Mouse (Mus musculus): Measurements from ENCODE around the gene Prss38. TPM values are rescaled to one million over a fixed set of nuclear protein-coding genes. Genes with fewer than 3 reads are reported as not detected.

Gene Prss38
- total RNA-seq, 2 experiments from 2014 or later: not detected

DNA sequence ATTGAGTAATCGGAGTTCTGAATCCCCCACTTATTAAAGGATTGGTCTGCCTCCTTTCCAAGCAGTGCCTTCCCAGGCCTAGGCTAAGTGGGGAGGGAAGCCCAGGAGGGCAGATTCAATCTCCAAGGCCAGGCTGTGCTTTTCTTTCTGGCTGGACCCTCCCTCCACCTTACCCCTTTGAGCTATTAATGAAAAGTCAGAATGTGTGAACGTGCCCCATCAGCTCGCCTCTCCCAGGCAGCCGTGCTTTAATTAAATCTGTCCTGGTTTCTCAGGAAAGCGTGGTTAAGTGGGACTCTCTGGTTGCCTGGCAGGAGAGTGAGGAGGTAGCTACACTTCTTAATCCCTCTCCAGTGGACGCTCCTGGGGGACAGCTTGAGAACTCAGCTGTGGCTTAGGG lies 45.8 kb downstream of the Prss38 start:
- no peak for ATAC-seq (ENCODE audit: poor library complexity, severe bottlenecking)

DNA sequence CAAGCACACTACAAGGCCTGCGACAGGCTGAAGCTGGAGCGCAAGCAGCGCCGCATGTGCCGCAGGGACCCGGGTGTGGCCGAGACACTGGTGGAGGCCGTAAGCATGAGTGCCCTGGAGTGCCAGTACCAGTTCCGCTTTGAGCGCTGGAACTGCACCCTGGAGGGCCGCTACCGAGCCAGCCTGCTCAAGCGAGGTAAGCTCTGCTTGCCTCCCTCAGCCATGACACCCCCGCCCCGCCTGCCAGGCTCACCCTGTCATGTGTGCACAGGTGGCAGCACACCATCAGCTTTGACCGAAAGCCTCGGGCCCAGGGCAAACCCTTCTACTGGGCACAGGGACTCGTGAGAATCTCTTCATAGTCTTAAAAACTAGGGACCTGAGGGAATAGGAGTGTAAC lies 47.8 kb downstream of the Prss38 start:
- ATAC-seq (ENCODE audit: poor library complexity, severe bottlenecking): no peak

DNA sequence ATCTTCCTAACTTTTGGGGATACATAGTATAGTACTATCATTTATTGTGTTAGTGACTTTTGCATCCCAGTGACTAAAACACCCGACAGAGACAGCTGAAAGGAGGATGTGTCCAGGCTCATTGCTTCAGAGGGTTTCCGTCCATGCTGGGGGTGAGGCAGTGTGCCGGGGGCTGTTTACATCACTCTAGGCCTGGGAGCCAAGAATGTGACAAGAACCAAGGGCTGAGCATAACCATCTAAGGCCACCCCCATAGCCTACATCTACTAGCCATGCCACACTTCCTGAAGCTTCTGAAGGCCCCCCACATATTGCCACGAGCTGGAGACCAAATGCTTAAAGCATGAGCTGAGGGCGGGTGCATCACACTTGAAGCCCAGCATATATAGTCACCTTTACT lies 50.7 kb downstream of the Prss38 start:
- no peak for ATAC-seq (ENCODE audit: poor library complexity, severe bottlenecking)

DNA sequence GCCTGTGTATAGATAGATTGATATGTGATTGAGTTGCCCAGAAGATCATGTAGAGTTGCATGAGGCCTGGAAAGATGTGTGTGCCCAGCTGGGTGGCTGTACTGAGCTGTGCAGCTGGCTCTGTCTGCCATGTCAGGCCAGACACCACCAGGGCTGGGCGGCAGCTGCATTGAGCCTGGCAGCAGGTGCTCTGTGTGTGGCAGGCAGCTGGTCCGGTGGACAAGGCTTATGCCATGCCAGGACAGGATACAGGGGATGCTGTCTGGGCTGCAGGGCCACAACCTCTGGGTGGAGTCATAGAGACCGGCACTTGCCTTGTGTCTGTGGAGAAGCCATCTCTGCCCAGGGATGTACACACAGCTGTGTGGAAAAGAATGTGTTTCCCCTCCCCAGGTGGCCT lies 52.5 kb downstream of the Prss38 start:
- no peak for ATAC-seq (ENCODE audit: poor library complexity, severe bottlenecking)

Other genes with a start within 250 kb of the Prss38 start
- not detected in 2 replicates for gene Obscn, start 239.3 kb downstream of the Prss38 start, total RNA-seq (2015)
- gene Obscn, start 239.3 kb downstream of the Prss38 start, total RNA-seq (2017): not detected in 2 replicates
- gene Iba57, start 211.9 kb downstream of the Prss38 start, total RNA-seq (2015): 0.71 and 1.2 TPM in 2 replicates
- 1.1 and 2.4 TPM in 2 replicates for gene Iba57, start 211.9 kb downstream of the Prss38 start, total RNA-seq (2017)
- not detected in 2 replicates for gene Gjc2, start 192.4 kb downstream of the Prss38 start, total RNA-seq (2015)
- gene Gjc2, start 192.4 kb downstream of the Prss38 start, total RNA-seq (2017): not detected in 2 replicates
- 20.6 and 25.1 TPM in 2 replicates for gene Guk1, start 183.4 kb downstream of the Prss38 start, total RNA-seq (2015)
- gene Guk1, start 183.4 kb downstream of the Prss38 start, total RNA-seq (2017): 13.8 and 20.1 TPM in 2 replicates
- gene Mrpl55, start 173.2 kb downstream of the Prss38 start, total RNA-seq (2015): 14.7 and 17.6 TPM in 2 replicates
- 35.3 and 36.2 TPM in 2 replicates for gene Mrpl55, start 173.2 kb downstream of the Prss38 start, total RNA-seq (2017)
- 8.3 and 8.6 TPM in 2 replicates for gene 2310033P09Rik, start 167.3 kb downstream of the Prss38 start, total RNA-seq (2015)
- gene 2310033P09Rik, start 167.3 kb downstream of the Prss38 start, total RNA-seq (2017): 7.2 and 8.7 TPM in 2 replicates
- 312 and 325 TPM in 2 replicates for gene Arf1, start 147.4 kb downstream of the Prss38 start, total RNA-seq (2015)
- 342 and 408 TPM in 2 replicates for gene Arf1, start 147.4 kb downstream of the Prss38 start, total RNA-seq (2017)
- gene Wnt3a, start 84.9 kb downstream of the Prss38 start, total RNA-seq (2015): not detected in 2 replicates
- not detected in 2 replicates for gene Wnt3a, start 84.9 kb downstream of the Prss38 start, total RNA-seq (2017)
- not detected in 2 replicates for gene Wnt9a, start 68.7 kb downstream of the Prss38 start, total RNA-seq (2015)
- not detected in 2 replicates for gene Wnt9a, start 68.7 kb downstream of the Prss38 start, total RNA-seq (2017)
- gene Jmjd4, start 74.4 kb upstream of the Prss38 start, total RNA-seq (2015): 1.9 and 2.3 TPM in 2 replicates
- gene Jmjd4, start 74.4 kb upstream of the Prss38 start, total RNA-seq (2017): 1.8 and 2.0 TPM in 2 replicates
- gene Snap47, start 75.5 kb upstream of the Prss38 start, total RNA-seq (2015): 2.9 and 3.3 TPM in 2 replicates
- 4.9 and 8.1 TPM in 2 replicates for gene Snap47, start 75.5 kb upstream of the Prss38 start, total RNA-seq (2017)
- gene Zfp867, start 96.8 kb upstream of the Prss38 start, total RNA-seq (2015): 0.40 and 1.2 TPM in 2 replicates
- gene Zfp867, start 96.8 kb upstream of the Prss38 start, total RNA-seq (2017): 0.59 and 0.77 TPM in 2 replicates
- 9.0 and 9.4 TPM in 2 replicates for gene Zkscan17, start 151.1 kb upstream of the Prss38 start, total RNA-seq (2015)
- gene Zkscan17, start 151.1 kb upstream of the Prss38 start, total RNA-seq (2017): 7.4 and 13.4 TPM in 2 replicates
- 23.8 and 32.5 TPM in 2 replicates for gene Nlrp3, start 165.9 kb upstream of the Prss38 start, total RNA-seq (2015)
- gene Nlrp3, start 165.9 kb upstream of the Prss38 start, total RNA-seq (2017): 41.2 and 43.0 TPM in 2 replicates
- gene Olfr222, start 200.6 kb upstream of the Prss38 start, total RNA-seq (2015): not detected in 2 replicates
- not detected in 2 replicates for gene Olfr222, start 200.6 kb upstream of the Prss38 start, total RNA-seq (2017)
- not detected in 2 replicates for gene Olfr223, start 217.6 kb upstream of the Prss38 start, total RNA-seq (2015)
- not detected in 2 replicates for gene Olfr223, start 217.6 kb upstream of the Prss38 start, total RNA-seq (2017)

All from megakaryocyte, adult 5-6 weeks (primary cell).